Mouse (Mus musculus): ENCODE measurements around the gene Mapk1ip1.

DNA sequence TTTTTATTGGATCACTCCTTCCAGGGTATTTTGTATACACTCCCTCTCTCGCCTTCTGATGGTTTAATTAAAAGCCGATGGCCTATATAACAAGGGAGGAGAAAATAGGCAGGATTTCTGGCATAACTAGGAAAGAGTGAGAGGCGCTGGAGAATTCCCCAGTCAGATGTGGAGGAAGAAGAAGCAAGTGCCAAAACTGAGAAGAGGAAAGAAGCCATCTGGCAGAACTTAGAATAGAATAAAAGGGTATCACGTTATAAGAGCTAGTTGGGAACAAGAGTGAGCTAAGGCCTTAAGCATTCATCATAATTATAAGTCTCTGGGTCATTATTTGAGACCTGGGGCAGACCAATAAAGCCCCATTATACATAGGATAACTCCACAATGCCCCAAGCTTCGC lies 58.0 kb downstream of the Mapk1ip1 start:
- TF ChIP-seq CTCF (IDR thresholded peaks at IDR 0.05) = no peak
- no peak for TF ChIP-seq POLR2A (IDR thresholded peaks at IDR 0.05; ENCODE audit: insufficient read depth, low read depth, low read length)
- no peak for TF ChIP-seq EP300 (IDR thresholded peaks at IDR 0.05; ENCODE audit: insufficient read depth, low read depth, low read length)

Data from heart, adult 2 months (tissue).